Mouse (Mus musculus) neural tube, embryonic 15.5 days (tissue): ENCODE data around the gene Pdcd11. TPM values are rescaled to one million over a fixed set of nuclear protein-coding genes. Genes with fewer than 3 reads are reported as not detected.
"Not testable (repeated sequence)": the region's sequence is repeated elsewhere in the genome, so short reads cannot be mapped to it uniquely, and the experiment has no call there.

Experiments used
- ATAC-seq: fragments of 200-750 bp; cut with Nextera tagmentation; 2 replicates; pipeline ENCODE4 v1.8.0; 2017; ENCODE audit warnings: mild to moderate bottlenecking, moderate TSS enrichment, moderate library complexity; ENCODE audit not compliant: low FRiP score
- H3K27ac ChIP-seq: fragments of 300-500 bp; sonication (generic); replicated peaks from 2 replicates; pipeline ENCODE4 v1.5.1; 2015; ENCODE audit warnings: mild to moderate bottlenecking, inconsistent platforms
- H3K27me3 ChIP-seq: fragments of 300-500 bp; sonication (generic); replicated peaks from 2 replicates; pipeline ENCODE4 v1.6.1; 2015; ENCODE audit warnings: inconsistent platforms
- H3K36me3 ChIP-seq: fragments of 300-500 bp; sonication (generic); 2 replicates; pipeline ENCODE4 v1.6.1; 2015; ENCODE audit warnings: inconsistent platforms
- H3K4me1 ChIP-seq: fragments of 300-500 bp; sonication (generic); 2 replicates; pipeline ENCODE4 v1.6.1; 2015; ENCODE audit warnings: inconsistent platforms
- H3K4me2 ChIP-seq: fragments of 300-500 bp; sonication (generic); 2 replicates; pipeline ENCODE4 v1.6.1; 2015; ENCODE audit warnings: inconsistent platforms, mild to moderate bottlenecking, moderate library complexity
- H3K4me3 ChIP-seq: fragments of 300-500 bp; sonication (generic); replicated peaks from 2 replicates; pipeline ENCODE4 v1.5.1; 2015; ENCODE audit warnings: mild to moderate bottlenecking, inconsistent platforms
- H3K9ac ChIP-seq: fragments of 300-500 bp; sonication (generic); replicated peaks from 2 replicates; pipeline ENCODE4 v1.6.1; 2015; ENCODE audit warnings: mild to moderate bottlenecking, inconsistent platforms
- H3K9me3 ChIP-seq: fragments of 300-500 bp; sonication (generic); replicated peaks from 2 replicates; pipeline ENCODE4 v1.6.1; 2016; ENCODE audit warnings: inconsistent platforms
- WGBS: fragments of 180-500 bp; shearing (Covaris S2); methylation state at CpG from one replicate; pipeline ENCODE4 v1.1.7; 2015; ENCODE audit warnings: mixed read lengths; 5-methylcytosine and 5-hydroxymethylcytosine counted together
- polyA plus RNA-seq: library from polyadenylated mRNA; unstranded; fragments of >200 nt; fragmentation: Nextera tagmentation; extraction: Ambion mirVana; gene quantifications from 2 replicates; pipeline ENCODE4 v1.2.1, GENCODE M21; 2015

The Pdcd11 gene
- polyA plus RNA-seq, 1 experiment from 2014 or later: 4.8 TPM

DNA sequence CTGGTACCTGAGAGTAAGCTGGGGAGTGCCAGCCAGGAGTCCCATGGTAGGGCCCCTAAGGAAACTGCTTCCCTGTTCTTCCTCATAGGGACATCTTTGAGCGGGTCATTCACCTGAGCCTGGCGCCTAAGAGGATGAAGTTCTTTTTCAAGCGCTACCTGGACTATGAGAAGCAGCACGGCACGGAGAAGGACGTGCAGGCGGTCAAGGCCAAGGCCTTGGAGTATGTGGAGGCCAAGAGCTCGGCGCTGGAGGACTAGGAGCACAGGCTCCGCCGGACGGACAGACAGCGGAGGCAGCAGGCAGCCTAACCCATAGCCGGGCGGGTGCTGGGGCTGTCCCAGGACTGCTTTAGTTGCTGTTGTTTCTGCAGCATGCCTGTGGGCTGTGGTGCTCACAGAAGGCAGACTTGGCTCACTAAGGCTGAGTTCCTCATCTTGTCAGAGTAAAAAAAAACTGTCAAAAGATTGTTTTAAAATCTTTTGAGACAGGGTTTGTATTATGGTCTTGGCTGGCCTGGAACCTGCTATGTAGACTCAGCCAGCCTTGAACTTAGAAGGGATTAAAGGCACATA, 40.1 kb downstream of the Pdcd11 start:
- H3K36me3 ChIP-seq: peaks cover 69% of the 10 kb centered on the region
- no peaks in the 10 kb centered on the region for H3K27me3 ChIP-seq
- H3K4me1 ChIP-seq: no peaks in the 10 kb centered on the region
- WGBS: 96% methylated on average over 15 of the region's 15 CpGs
- ATAC-seq: no peak
- no peak overlapping the region for H3K27ac ChIP-seq
- no peak overlapping the region for H3K4me3 ChIP-seq
- no peak overlapping the region for H3K4me2 ChIP-seq
- H3K9me3 ChIP-seq: no peaks in the 10 kb centered on the region
- H3K9ac ChIP-seq: no peak overlapping the region

DNA sequence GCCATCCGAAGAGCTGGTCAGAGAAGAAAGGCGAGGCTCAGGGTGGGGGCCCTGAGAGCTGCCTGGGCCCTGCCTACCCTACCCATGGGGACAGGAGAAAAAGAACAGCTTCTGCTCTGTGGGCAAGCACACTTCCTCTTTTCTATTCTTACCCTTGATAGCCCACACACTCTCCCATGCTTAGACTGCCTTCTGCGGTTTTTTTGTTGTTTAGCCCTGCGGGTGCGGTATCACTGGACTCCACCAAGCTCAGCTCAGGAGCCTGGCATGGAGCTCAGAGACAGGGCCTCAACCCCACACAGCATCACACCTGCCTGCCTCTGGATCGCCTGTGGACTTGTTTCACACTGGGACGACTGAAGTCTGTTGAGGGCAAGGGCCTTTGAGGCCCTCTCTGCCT, 42.6 kb downstream of the Pdcd11 start:
- no peaks in the 10 kb centered on the region for H3K9me3 ChIP-seq
- no peak overlapping the region for H3K4me2 ChIP-seq
- H3K27ac ChIP-seq: no peak overlapping the region
- H3K27me3 ChIP-seq: no peaks in the 10 kb centered on the region
- no peak for ATAC-seq
- no peak overlapping the region for H3K9ac ChIP-seq
- 93% methylated on average over 7 of the region's 7 CpGs for WGBS
- H3K4me3 ChIP-seq: no peak overlapping the region
- H3K36me3 ChIP-seq: peaks cover 43% of the 10 kb centered on the region
- peaks cover 12% of the 10 kb centered on the region for H3K4me1 ChIP-seq

GRCm38 (mm10) chr19:47135568-47135967, 45.0 kb downstream of the Pdcd11 start:
- H3K36me3 ChIP-seq: peaks cover 19% of the 10 kb centered on the region
- 93% methylated on average over 17 of the region's 17 CpGs for WGBS
- no peak for ATAC-seq

DNA sequence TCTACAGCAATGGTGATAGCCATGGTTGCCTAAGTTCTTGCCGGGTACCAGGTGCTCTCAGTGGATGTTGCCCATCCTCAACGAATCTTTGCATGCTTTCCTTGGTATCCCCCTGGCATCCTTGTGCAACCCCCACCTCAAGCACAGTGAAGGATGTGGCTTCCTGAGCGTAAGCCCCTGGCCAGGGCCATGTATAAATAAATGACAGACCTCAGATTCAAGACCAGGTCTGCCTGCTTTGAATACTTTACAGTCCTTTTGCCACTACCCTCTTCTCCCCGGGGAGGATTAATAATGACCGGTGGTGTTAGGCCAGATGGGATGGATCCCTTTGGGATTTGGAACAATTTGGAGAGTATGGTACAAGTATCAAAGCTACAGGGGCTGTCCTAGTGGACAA, 45.6 kb downstream of the Pdcd11 start:
- Histone ChIP-seq H3K4me2 (no peak overlapping the region), H3K4me1 (peaks cover 14% of the 10 kb centered on the region), H3K27me3 (0 out of 2 replicates have a peak, but pooled peaks cover 3% of the 10 kb centered on the region), H3K27ac (no peak overlapping the region), H3K4me3 (no peak overlapping the region), H3K36me3 (peaks cover 13% of the 10 kb centered on the region; the same call in 1 of the 2 replicates), H3K9me3 (no peaks in the 10 kb centered on the region), H3K9ac (no peak overlapping the region)
- no peak for ATAC-seq
- 86% methylated on average over 5 of the region's 5 CpGs for WGBS

More at GRCm38 (mm10) chr19:47135568-47135967, 45.0 kb downstream of the Pdcd11 start:
- H3K4me1 ChIP-seq: peaks cover 14% of the 10 kb centered on the region
- H3K9ac ChIP-seq: no peak overlapping the region
- no peak overlapping the region for H3K4me3 ChIP-seq
- H3K27me3 ChIP-seq: 0 out of 2 replicates have a peak, but pooled peaks cover 3% of the 10 kb centered on the region
- no peaks in the 10 kb centered on the region for H3K9me3 ChIP-seq
- no peak overlapping the region for H3K27ac ChIP-seq
- H3K4me2 ChIP-seq: no peak overlapping the region

DNA sequence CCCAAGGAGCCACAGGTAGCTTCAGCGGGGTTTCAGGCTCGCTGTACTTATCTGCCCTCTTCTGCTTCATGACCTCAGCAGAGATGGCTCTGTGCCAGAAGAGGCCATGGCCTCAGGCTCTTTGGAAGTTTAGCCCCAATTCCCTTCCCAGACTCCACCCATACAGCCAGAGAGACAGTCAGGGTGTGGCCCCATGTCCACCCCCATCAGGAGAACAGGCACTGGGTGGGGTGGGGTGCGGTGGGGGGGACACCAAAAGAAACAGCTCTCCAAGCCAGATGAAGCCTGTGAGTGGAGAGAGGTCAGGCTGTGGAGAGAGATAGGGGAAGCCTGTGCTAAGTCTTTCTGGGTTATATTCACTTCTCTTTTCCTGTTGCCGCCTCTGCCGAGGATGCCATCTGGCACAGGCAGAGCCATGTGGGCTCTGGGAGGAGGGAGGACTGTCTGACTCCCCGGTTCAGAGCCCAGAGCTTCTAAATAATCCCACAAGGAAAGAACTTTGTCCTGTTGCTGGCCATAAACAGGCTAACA, 46.5 kb downstream of the Pdcd11 start:
- WGBS: 47% methylated on average over 6 of the region's 6 CpGs
- peak overlapping the region; percentile 28; the same call in 1 of the 2 replicates for H3K4me3 ChIP-seq
- H3K9ac ChIP-seq: 0 out of 2 replicates have a peak overlapping the region, but pooled peaks have one; percentile 36
- H3K9me3 ChIP-seq: no peaks in the 10 kb centered on the region
- ATAC-seq: no peak
- H3K27ac ChIP-seq: no peak overlapping the region
- H3K4me1 ChIP-seq: peaks cover 14% of the 10 kb centered on the region
- H3K27me3 ChIP-seq: 0 out of 2 replicates have a peak, but pooled peaks cover 3% of the 10 kb centered on the region
- 0 out of 2 replicates have a peak, but pooled peaks cover 6% of the 10 kb centered on the region for H3K36me3 ChIP-seq
- peak overlapping the region; percentile 54 for H3K4me2 ChIP-seq

DNA sequence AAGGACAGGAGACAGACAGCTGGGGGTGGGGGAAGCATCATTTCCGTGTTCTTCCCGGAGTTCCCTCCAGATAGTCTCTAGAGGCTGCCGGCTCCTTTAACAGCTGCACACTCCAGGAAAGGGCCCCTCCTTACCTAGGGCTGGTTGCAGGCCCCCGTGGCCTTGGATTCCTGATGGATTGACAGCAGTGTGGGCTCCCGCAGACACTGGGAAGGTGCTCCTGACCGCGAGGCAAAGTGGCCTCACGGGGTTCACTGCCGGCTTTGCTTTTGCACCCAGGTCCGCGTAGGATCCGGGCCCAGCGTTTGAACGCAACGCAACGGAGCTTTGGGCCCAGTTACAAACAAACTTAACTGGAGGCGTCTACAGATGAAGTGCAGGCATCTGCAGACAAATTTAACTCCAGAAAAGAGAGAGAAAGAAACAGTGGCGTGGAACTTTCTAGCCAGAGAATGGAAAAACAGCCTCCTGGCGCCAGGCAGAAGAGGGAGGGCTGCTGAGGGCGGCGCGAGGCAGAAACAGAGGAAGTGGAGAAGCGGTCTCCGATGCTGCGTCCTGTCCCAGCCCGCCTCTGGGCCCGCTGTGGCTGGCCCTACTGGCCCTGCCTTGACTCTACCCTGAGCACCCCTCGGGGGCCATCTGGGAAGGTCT, 47.3 kb downstream of the Pdcd11 start, which contains the start of gene Calhm2:
Gene Calhm2, minus strand, starts transcription at position 524 of the 651 bp plus-strand sequence.
- Histone ChIP-seq H3K9me3 (no peaks in the 10 kb centered on the region), H3K4me3 (peak within 1 kb of the TSS; percentile 28), H3K4me2 (peak within 1 kb of the TSS; percentile 54), H3K27ac (peak within 1 kb of the TSS; percentile 65), H3K27me3 (0 out of 2 replicates have a peak, but pooled peaks cover 3% of the 10 kb centered on the region), H3K9ac (peak within 1 kb of the TSS; percentile 36), H3K4me1 (peaks cover 14% of the 10 kb centered on the region), H3K36me3 (0 out of 2 replicates have a peak, but pooled peaks cover 2% of the 10 kb centered on the region)
- ATAC-seq: 0 out of 2 replicates have a peak, but pooled peaks have one; percentile 45
- 18% methylated on average over 28 of the region's 28 CpGs for WGBS

GRCm38 (mm10) chr19:47139611-47140010, 49.0 kb downstream of the Pdcd11 start:
- not testable (repeated sequence) for H3K9ac ChIP-seq, H3K36me3 ChIP-seq, H3K4me2 ChIP-seq, H3K27me3 ChIP-seq, ATAC-seq, H3K4me3 ChIP-seq, H3K27ac ChIP-seq, H3K9me3 ChIP-seq
- WGBS: 34% methylated on average over 7 of the region's 7 CpGs
- peaks cover 14% of the 10 kb centered on the region for H3K4me1 ChIP-seq

DNA sequence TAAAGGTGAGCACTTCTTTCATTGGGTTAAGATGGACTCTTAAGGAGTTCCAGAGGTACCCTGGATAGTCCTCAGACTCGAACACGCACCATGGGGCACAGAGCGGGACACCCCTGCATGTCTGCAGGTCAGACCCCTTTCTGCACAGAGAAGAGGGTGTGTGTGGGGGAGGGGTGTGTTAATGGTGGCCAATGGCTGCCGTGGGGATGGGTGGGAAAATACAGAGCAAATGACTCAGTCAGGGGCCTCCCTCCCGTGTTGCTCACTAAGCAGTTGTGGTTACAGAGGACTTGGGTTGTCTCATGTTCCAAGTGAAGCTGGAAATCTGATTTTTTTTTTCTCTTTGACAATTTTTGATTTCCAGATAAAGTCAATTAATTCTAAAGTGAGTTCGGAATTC, 51.9 kb downstream of the Pdcd11 start:
- no peak overlapping the region for H3K27ac ChIP-seq
- no peaks in the 10 kb centered on the region for H3K9me3 ChIP-seq
- H3K4me3 ChIP-seq: no peak overlapping the region
- no peaks in the 10 kb centered on the region for H3K36me3 ChIP-seq
- H3K9ac ChIP-seq: no peak overlapping the region
- peaks cover 9% of the 10 kb centered on the region for H3K4me1 ChIP-seq
- WGBS: 79% methylated on average over 6 of the region's 6 CpGs
- H3K27me3 ChIP-seq: 0 out of 2 replicates have a peak, but pooled peaks cover 3% of the 10 kb centered on the region
- no peak for ATAC-seq
- no peak overlapping the region for H3K4me2 ChIP-seq

DNA sequence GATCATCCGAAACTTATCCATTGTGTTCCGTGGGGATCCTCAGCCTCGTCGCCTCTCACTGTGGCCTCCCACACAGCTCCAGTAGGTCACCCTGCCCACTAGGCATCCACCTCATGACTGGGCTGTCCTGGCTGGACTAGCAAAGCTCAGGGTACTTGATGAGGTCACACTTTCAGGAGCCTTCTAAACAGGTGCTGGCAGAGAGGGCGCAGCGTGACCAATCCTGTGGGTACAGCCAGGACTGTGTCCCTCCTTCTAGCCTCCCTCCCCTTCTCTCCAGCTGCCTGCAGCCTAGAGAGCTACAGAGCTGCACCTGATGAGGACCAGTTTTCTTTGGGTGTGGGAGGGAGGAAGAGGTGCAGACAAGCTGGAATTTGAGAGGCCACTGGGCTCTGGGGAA, 53.6 kb downstream of the Pdcd11 start, which contains the start of gene Calhm1:
Gene Calhm1, minus strand, starts transcription at position 101 of the 400 bp plus-strand sequence.
- H3K9me3 ChIP-seq: no peaks in the 10 kb centered on the region

DNA sequence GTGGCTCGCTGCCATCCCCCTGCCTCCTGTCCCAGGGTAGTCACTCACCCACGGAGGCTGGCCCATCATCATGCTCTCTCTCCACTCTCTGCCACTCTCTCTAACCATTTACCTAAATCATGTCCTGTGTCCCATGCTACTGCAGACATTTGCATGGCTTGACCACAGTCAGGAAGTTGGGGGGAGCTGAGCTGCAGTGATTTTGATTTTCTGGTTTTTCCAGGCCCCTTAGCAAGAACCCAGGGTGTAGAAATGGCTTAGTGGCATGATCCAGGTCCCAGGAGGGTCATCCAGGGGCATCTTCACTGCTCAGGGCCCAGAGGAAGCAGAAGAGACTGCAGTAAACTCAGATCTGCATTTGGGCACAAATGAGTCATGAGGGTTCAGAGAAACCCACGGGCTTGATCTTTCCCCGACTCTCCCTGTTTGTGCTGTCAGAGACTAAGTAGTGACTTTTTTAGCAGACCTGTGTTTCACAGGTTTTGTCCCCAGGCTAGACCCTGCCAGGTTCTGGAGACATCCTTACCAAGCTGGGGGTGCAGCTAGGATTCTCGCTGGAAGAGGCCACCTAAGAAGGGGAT, 57.8 kb downstream of the Pdcd11 start:
- no peak overlapping the region for H3K4me3 ChIP-seq
- no peaks in the 10 kb centered on the region for H3K9me3 ChIP-seq
- WGBS: 80% methylated on average over 5 of the region's 5 CpGs
- H3K9ac ChIP-seq: no peak overlapping the region
- H3K4me1 ChIP-seq: peaks cover 8% of the 10 kb centered on the region; the same call in 1 of the 2 replicates
- H3K4me2 ChIP-seq: no peak overlapping the region
- H3K36me3 ChIP-seq: no peaks in the 10 kb centered on the region
- no peak for ATAC-seq
- no peak overlapping the region for H3K27ac ChIP-seq
- no peaks in the 10 kb centered on the region for H3K27me3 ChIP-seq

More for the DNA sequence above, 53.6 kb downstream of the Pdcd11 start, which contains the start of gene Calhm1:
- no peak within 1 kb of the TSS for H3K9ac ChIP-seq
- no peak for ATAC-seq
- no peak within 1 kb of the TSS for H3K4me3 ChIP-seq
- WGBS: 94% methylated on average over 6 of the region's 6 CpGs
- no peaks in the 10 kb centered on the region for H3K4me1 ChIP-seq
- H3K27ac ChIP-seq: no peak within 1 kb of the TSS
- no peak within 1 kb of the TSS for H3K4me2 ChIP-seq
- H3K27me3 ChIP-seq: no peaks in the 10 kb centered on the region
- no peaks in the 10 kb centered on the region for H3K36me3 ChIP-seq

DNA sequence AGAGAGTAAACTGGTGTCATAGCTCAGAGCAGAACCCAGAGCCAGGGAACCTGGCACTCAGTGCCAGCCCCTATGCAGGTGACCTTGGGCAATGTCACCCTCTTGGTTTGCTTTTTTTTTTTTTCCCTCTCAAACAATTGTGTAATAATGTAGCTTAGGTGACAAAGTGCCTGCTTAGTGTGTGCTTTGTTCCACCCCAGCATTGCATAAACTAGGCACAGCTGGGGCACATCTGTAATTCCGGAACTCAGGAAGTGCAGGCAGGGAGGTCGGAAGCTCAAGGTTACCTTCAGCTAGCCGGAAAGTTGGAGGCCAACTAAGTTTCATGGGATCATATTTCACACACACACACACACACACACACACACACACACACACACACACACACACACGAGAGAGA, 59.3 kb downstream of the Pdcd11 start:
- Histone ChIP-seq H3K9ac (no peak overlapping the region), H3K4me3 (no peak overlapping the region), H3K4me1 (peaks cover 8% of the 10 kb centered on the region; the same call in 1 of the 2 replicates), H3K27ac (no peak overlapping the region), H3K4me2 (no peak overlapping the region), H3K9me3 (no peaks in the 10 kb centered on the region), H3K27me3 (no peaks in the 10 kb centered on the region), H3K36me3 (no peaks in the 10 kb centered on the region)
- ATAC-seq: no peak
- WGBS: 63% methylated on average over 4 of the region's 4 CpGs
